Mouse (Mus musculus): ENCODE data around the gene Mycs.

The Mycs gene

GRCm38 (mm10) chrX:5469165-5469564, at the start of gene Mycs:
Gene Mycs (minus strand): TSS chrX:5469265.
- DNase-seq, result no peak

GRCm38 (mm10) chrX:5468022-5468421, 1.0 kb downstream of the Mycs start:
- no peak for DNase-seq

Measured in cerebellum, postnatal 36 days (tissue).